17 mouse cellular contexts compared by ENCODE assay signal in the genomic region with DNA sequence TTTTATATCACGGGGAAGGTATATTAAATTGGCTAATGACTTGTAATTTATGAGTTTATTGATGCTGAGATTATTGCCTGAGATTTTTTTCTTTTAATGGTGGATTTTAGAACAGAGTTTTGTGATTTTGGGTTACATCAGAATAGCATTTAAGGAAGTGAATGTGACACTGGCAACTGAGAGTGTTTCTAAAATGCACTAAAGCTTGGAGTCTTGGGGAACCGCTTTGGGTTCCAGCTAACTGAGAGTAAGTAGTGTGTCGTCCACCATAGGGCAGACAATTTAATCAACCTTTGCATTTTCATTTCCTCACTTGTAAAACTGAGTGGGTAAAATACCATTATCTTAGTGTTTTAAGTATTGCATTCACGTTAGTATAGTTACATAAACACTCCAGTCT. TPM values are rescaled to one million over a fixed set of nuclear protein-coding genes. Genes with fewer than 3 reads are reported as not detected.
DNase-seq lines count a peak whose midpoint lies in the region; ATAC-seq lines count a peak whose summit lies in the region.
"Had no signal": no experiment of that assay in that cellular context is flagged by ENCODE, and none has a peak within 500 bp of the region (broad histone marks: within the 10 kb centered on the region; RNA-seq: fewer than 3 reads in every experiment).

No protein-coding gene starts in this region.

- no peaks in the 10 kb centered on the region for H3K9me3 ChIP-seq in intestine, embryonic 15.5 days
- H3K9me3 ChIP-seq: embryonic facial prominence, embryonic 13.5 days; embryonic facial prominence, embryonic 15.5 days; forebrain, embryonic 10.5 days; forebrain, embryonic 12.5 days had no signal

- 90% methylated on average over 4 of the region's 4 CpGs for WGBS in intestine, embryonic 15.5 days

- H3K36me3 ChIP-seq in intestine, embryonic 15.5 days: no peaks in the 10 kb centered on the region

- H3K27ac ChIP-seq in intestine, embryonic 15.5 days: no peak overlapping the region
- H3K27ac ChIP-seq: embryonic facial prominence, embryonic 13.5 days; embryonic facial prominence, embryonic 15.5 days; forebrain, embryonic 10.5 days; forebrain, embryonic 12.5 days had no signal

- DNase-seq in A20 (ENCODE audit: low read depth, low spot score): peak; percentile 37
- no peak for DNase-seq in heart, adult 18-20 months
- DNase-seq: adrenal gland, adult 2 months; cerebellum, adult 11-12 months; cerebellum, adult 2 months; cerebellum, adult 9-11 months; cerebellum, postnatal 36 days had no signal

- H3K9ac ChIP-seq in intestine, embryonic 15.5 days: no peak overlapping the region
- H3K9ac ChIP-seq: embryonic facial prominence, embryonic 13.5 days; embryonic facial prominence, embryonic 15.5 days; forebrain, embryonic 12.5 days had no signal

- peak; percentile 66 for ATAC-seq in granulocyte monocyte progenitor cell, adult 5-6 weeks (replicated peaks; ENCODE audit: poor library complexity, severe bottlenecking)
- ATAC-seq in megakaryocyte, adult 5-6 weeks (ENCODE audit: poor library complexity, severe bottlenecking): peak; percentile 70
- no peak for ATAC-seq in intestine, embryonic 15.5 days
- ATAC-seq: forebrain, embryonic 14.5 days; forebrain, embryonic 16.5 days had no signal

- H3K27me3 ChIP-seq in intestine, embryonic 15.5 days (replicated peaks): no peaks in the 10 kb centered on the region
- H3K27me3 ChIP-seq: embryonic facial prominence, embryonic 13.5 days; embryonic facial prominence, embryonic 15.5 days; forebrain, embryonic 12.5 days had no signal

- H3K4me3 ChIP-seq in intestine, embryonic 15.5 days (replicated peaks): no peak overlapping the region
- H3K4me3 ChIP-seq: embryonic facial prominence, embryonic 13.5 days; embryonic facial prominence, embryonic 15.5 days; erythroblast, embryonic 14.5 days; forebrain, embryonic 10.5 days; forebrain, embryonic 12.5 days had no signal

- no peak overlapping the region for H3K4me2 ChIP-seq in intestine, embryonic 15.5 days (replicated peaks)
- H3K4me2 ChIP-seq: embryonic facial prominence, embryonic 13.5 days; embryonic facial prominence, embryonic 15.5 days; forebrain, embryonic 12.5 days had no signal

- no peaks in the 10 kb centered on the region for H3K4me1 ChIP-seq in intestine, embryonic 15.5 days (replicated peaks)
- H3K4me1 ChIP-seq: embryonic facial prominence, embryonic 13.5 days; embryonic facial prominence, embryonic 15.5 days; forebrain, embryonic 10.5 days had no signal

RNA-seq across cellular contexts. Expression of a gene that starts 14.0 kb away (rescaled TPM):
- 89.4 and 122 TPM in 2 replicates for total RNA-seq in granulocyte monocyte progenitor cell, adult 5-6 weeks (2014; fragmentation: Nextera tagmentation)
- 203 and 269 TPM in 2 replicates for total RNA-seq in granulocyte monocyte progenitor cell, adult 5-6 weeks (2017)
- total RNA-seq in megakaryocyte, adult 5-6 weeks (2015): 56.7 and 60.3 TPM in 2 replicates
- 81.3 and 83.2 TPM in 2 replicates for total RNA-seq in megakaryocyte, adult 5-6 weeks (2017)
- polyA plus RNA-seq in intestine, embryonic 15.5 days (2015; fragmentation: Nextera tagmentation; extraction: Ambion mirVana): 81.9 and 87.5 TPM in 2 replicates
- 100 to 1,000 TPM; 113 to 115 TPM for total RNA-seq in heart, adult 18-20 months (2021)
